Mouse (Mus musculus) heart, postnatal 0 days (tissue): Measurements from ENCODE around the gene Ncor2. TPM values are rescaled to one million over a fixed set of nuclear protein-coding genes. Genes with fewer than 3 reads are reported as not detected.

Experiments used
- ATAC-seq: fragments of 200-750 bp; cut with Nextera tagmentation; 2 replicates; pipeline ENCODE4 v1.8.0; 2017; ENCODE audit warnings: low read depth, moderate number of reproducible peaks, moderate library complexity; ENCODE audit not compliant: insufficient read depth
- DNase-seq: peaks from one replicate; pipeline ENCODE4 v3.0.0-alpha.2; 2016; ENCODE audit warnings: low spot score
- H3K27ac ChIP-seq: fragments of 300-500 bp; sonication (generic); 2 replicates; pipeline ENCODE4 v1.5.1; 2014; ENCODE audit warnings: low read depth, mild to moderate bottlenecking
- H3K27me3 ChIP-seq: fragments of 300-500 bp; sonication (generic); 2 replicates; pipeline ENCODE4 v1.6.1; 2014; ENCODE audit warnings: low read length, mixed read lengths; ENCODE audit not compliant: control insufficient read depth, insufficient read depth
- H3K36me3 ChIP-seq: fragments of 300-500 bp; sonication (generic); replicated peaks from 2 replicates; pipeline ENCODE4 v1.6.1; 2014; ENCODE audit warnings: low read length, mixed read lengths; ENCODE audit not compliant: control insufficient read depth, insufficient read depth
- H3K4me1 ChIP-seq: fragments of 300-500 bp; sonication (generic); 2 replicates; pipeline ENCODE4 v1.6.1; 2014; ENCODE audit warnings: antibody characterized with exemption; ENCODE audit not compliant: control insufficient read depth, insufficient read depth
- H3K4me2 ChIP-seq: fragments of 300-500 bp; sonication (generic); 2 replicates; pipeline ENCODE4 v1.6.1; 2014; ENCODE audit warnings: low read depth, mild to moderate bottlenecking, low read length, moderate library complexity
- H3K4me3 ChIP-seq: fragments of 300-500 bp; sonication (generic); 2 replicates; pipeline ENCODE4 v1.5.1; 2014; ENCODE audit warnings: low read depth, low read length
- H3K9ac ChIP-seq: fragments of 300-500 bp; sonication (generic); replicated peaks from 2 replicates; pipeline ENCODE4 v1.6.1; 2014; ENCODE audit warnings: low read depth, low read length, mixed read lengths
- H3K9me3 ChIP-seq: fragments of 300-500 bp; sonication (generic); replicated peaks from 2 replicates; pipeline ENCODE4 v1.6.1; 2016; ENCODE audit warnings: low read length; ENCODE audit not compliant: control insufficient read depth
- CTCF ChIP-seq: IDR thresholded peaks from 2 replicates; pipeline ENCODE4 v1.5.1; 2016; ENCODE audit warnings: antibody characterized with exemption, control low read depth, low read depth
- EP300 ChIP-seq: IDR thresholded peaks from 2 replicates; pipeline ENCODE4 v1.6.1; 2016; ENCODE audit warnings: antibody characterized with exemption, low read depth
- WGBS: fragments of 180-500 bp; shearing (Covaris S2); extraction: QIAGEN DNeasy Blood & Tissue Kit; methylation state at CpG from one replicate; pipeline ENCODE4 v1.1.7; 2014; 5-methylcytosine and 5-hydroxymethylcytosine counted together
- polyA plus RNA-seq: library from polyadenylated mRNA; unstranded; fragments of >200 nt; fragmentation: Nextera tagmentation; extraction: Ambion mirVana; gene quantifications from 2 replicates; pipeline ENCODE4 v1.2.1, GENCODE M21; 2015
- total RNA-seq: library from RNA; depleted of rRNA; stranded (reverse); fragments of >200 nt; gene quantifications from 2 replicates; pipeline ENCODE4 v1.2.3, GENCODE M21; 2014; ENCODE audit warnings: low replicate concordance

The Ncor2 gene
- total and polyA plus RNA-seq, 2 experiments from 2014 or later, result 15.5 to 73.8 TPM

GRCm38 (mm10) chr5:125122049-125122448, 57.0 kb downstream of the Ncor2 start:
- Histone ChIP-seq H3K27me3 (no peaks in the 10 kb centered on the region), H3K4me1 (peaks cover 22% of the 10 kb centered on the region)
- no peak for ATAC-seq

GRCm38 (mm10) chr5:125120517-125121303, 58.3 kb downstream of the Ncor2 start:
- H3K4me3 ChIP-seq, result no peak overlapping the region
- no peak overlapping the region for H3K27ac ChIP-seq
- H3K9me3 ChIP-seq, result no peaks in the 10 kb centered on the region
- H3K27me3 ChIP-seq, result no peaks in the 10 kb centered on the region
- no peak overlapping the region for H3K4me2 ChIP-seq
- 73% methylated on average over 17 of the region's 17 CpGs for WGBS
- H3K4me1 ChIP-seq, result peaks cover 16% of the 10 kb centered on the region; the same call in 1 of the 2 replicates
- TF ChIP-seq EP300 (no peak), CTCF (no peak)
- H3K36me3 ChIP-seq, result peaks cover 48% of the 10 kb centered on the region
- no peak for DNase-seq
- ATAC-seq, result no peak
- H3K9ac ChIP-seq, result no peak overlapping the region

More at GRCm38 (mm10) chr5:125122049-125122448, 57.0 kb downstream of the Ncor2 start:
- no peak for TF ChIP-seq CTCF
- TF ChIP-seq EP300, result no peak
- Histone ChIP-seq H3K27ac (no peak overlapping the region), H3K9me3 (no peaks in the 10 kb centered on the region), H3K4me3 (no peak overlapping the region), H3K36me3 (peaks cover 37% of the 10 kb centered on the region), H3K4me2 (no peak overlapping the region), H3K9ac (no peak overlapping the region)
- DNase-seq, result no peak
- WGBS, result 82% methylated on average over 7 of the region's 7 CpGs

- Histone ChIP-seq H3K4me2 (no peak overlapping the region), H3K9ac (no peak overlapping the region), H3K4me3 (no peak overlapping the region), H3K27me3 (no peaks in the 10 kb centered on the region), H3K27ac (no peak overlapping the region), H3K9me3 (no peaks in the 10 kb centered on the region), H3K4me1 (peaks cover 13% of the 10 kb centered on the region; the same call in 1 of the 2 replicates), H3K36me3 (peaks cover 43% of the 10 kb centered on the region)
- 80% methylated on average over 5 of the region's 5 CpGs for WGBS
- no peak for ATAC-seq
- TF ChIP-seq EP300, result no peak
- no peak for DNase-seq
Observed at GRCm38 (mm10) chr5:125117238-125117637, 61.8 kb downstream of the Ncor2 start.

GRCm38 (mm10) chr5:125113029-125113428, 66.0 kb downstream of the Ncor2 start:
- Histone ChIP-seq H3K9ac (no peak overlapping the region), H3K36me3 (peaks cover 48% of the 10 kb centered on the region), H3K4me3 (no peak overlapping the region), H3K27me3 (no peaks in the 10 kb centered on the region), H3K9me3 (no peaks in the 10 kb centered on the region), H3K27ac (no peak overlapping the region), H3K4me1 (peaks cover 19% of the 10 kb centered on the region), H3K4me2 (no peak overlapping the region)
- ATAC-seq, result no peak
- no peak for DNase-seq
- WGBS, result 40% methylated on average over 5 of the region's 5 CpGs
- TF ChIP-seq CTCF (no peak), EP300 (no peak)

DNA sequence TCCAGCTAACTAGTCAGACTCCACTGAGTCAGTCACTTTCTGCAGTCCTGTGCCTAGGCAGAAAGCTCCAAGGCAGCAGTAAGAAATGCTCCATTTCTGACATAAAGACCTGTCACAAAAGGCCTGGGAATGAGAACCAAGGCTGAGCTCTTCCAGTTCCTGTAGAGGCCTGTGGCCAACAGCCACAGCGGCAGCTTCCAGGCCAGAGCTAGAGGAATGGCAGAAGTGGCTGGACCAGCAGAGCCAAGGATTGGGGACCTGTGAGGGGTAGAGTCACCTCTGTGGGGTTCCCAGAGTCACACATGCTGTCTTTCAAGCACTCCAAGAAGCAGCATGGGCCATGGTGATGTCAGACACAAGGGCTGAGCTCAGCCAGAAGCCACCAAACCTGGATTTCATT, 66.4 kb downstream of the Ncor2 start:
- H3K27ac ChIP-seq, result no peak overlapping the region
- H3K4me3 ChIP-seq, result no peak overlapping the region
- peaks cover 19% of the 10 kb centered on the region for H3K4me1 ChIP-seq
- DNase-seq, result no peak
- no peaks in the 10 kb centered on the region for H3K27me3 ChIP-seq
- H3K4me2 ChIP-seq, result no peak overlapping the region
- WGBS, result 53% methylated on average over 1 of the region's 1 CpGs
- peaks cover 45% of the 10 kb centered on the region for H3K36me3 ChIP-seq
- no peak for ATAC-seq
- no peak overlapping the region for H3K9ac ChIP-seq
- TF ChIP-seq CTCF, result no peak
- no peak for TF ChIP-seq EP300
- no peaks in the 10 kb centered on the region for H3K9me3 ChIP-seq
